Mouse (Mus musculus): ENCODE data around the gene Gm28035. TPM values are rescaled to one million over a fixed set of nuclear protein-coding genes. Genes with fewer than 3 reads are reported as not detected.

Gm28035 gene
- polyA plus RNA-seq, 1 experiment from 2014 or later: 0.26 TPM

- no peaks in the 10 kb centered on the region for H3K9me3 ChIP-seq (replicated peaks; ENCODE audit: control insufficient read depth, low read length, poor library complexity, severe bottlenecking)
- no peak for ATAC-seq
- H3K4me1 ChIP-seq (ENCODE audit: control insufficient read depth, insufficient read depth, low read length): no peaks in the 10 kb centered on the region
- H3K4me3 ChIP-seq (ENCODE audit: low read depth, low read length): no peak overlapping the region
- H3K4me2 ChIP-seq (ENCODE audit: low read length): no peak overlapping the region
- 97% methylated on average over 30 of the region's 30 CpGs for WGBS
- H3K27me3 ChIP-seq (ENCODE audit: control insufficient read depth, insufficient read depth, low read depth, low read length): no peaks in the 10 kb centered on the region
- H3K27ac ChIP-seq (ENCODE audit: low read length): no peak overlapping the region
- no peak overlapping the region for H3K9ac ChIP-seq (ENCODE audit: low read depth, low read length)
- H3K36me3 ChIP-seq (ENCODE audit: control insufficient read depth, insufficient read depth, low read length): peaks cover 35% of the 10 kb centered on the region
These were observed 16.4 kb downstream of the Gm28035 start for GRCm38 (mm10) chr2:30256616-30257350.

- Histone ChIP-seq H3K36me3 (ENCODE audit: control insufficient read depth, insufficient read depth, low read length) (peaks cover 40% of the 10 kb centered on the region), H3K4me3 (ENCODE audit: low read depth, low read length) (no peak overlapping the region), H3K27ac (ENCODE audit: low read length) (no peak overlapping the region), H3K4me2 (ENCODE audit: low read length) (no peak overlapping the region), H3K27me3 (ENCODE audit: control insufficient read depth, insufficient read depth, low read depth, low read length) (no peaks in the 10 kb centered on the region), H3K9ac (ENCODE audit: low read depth, low read length) (no peak overlapping the region), H3K9me3 (replicated peaks; ENCODE audit: control insufficient read depth, low read length, poor library complexity, severe bottlenecking) (no peaks in the 10 kb centered on the region), H3K4me1 (ENCODE audit: control insufficient read depth, insufficient read depth, low read length) (no peaks in the 10 kb centered on the region)
- WGBS: 90% methylated on average over 7 of the region's 7 CpGs
- ATAC-seq: no peak
These were observed 17.5 kb downstream of the Gm28035 start for GRCm38 (mm10) chr2:30257699-30258460.

GRCm38 (mm10) chr2:30258600-30258999 is 18.2 kb downstream of the Gm28035 start:
- Histone ChIP-seq H3K4me2 (ENCODE audit: low read length) (no peak overlapping the region), H3K4me1 (ENCODE audit: control insufficient read depth, insufficient read depth, low read length) (no peaks in the 10 kb centered on the region), H3K36me3 (ENCODE audit: control insufficient read depth, insufficient read depth, low read length) (peaks cover 41% of the 10 kb centered on the region), H3K4me3 (ENCODE audit: low read depth, low read length) (no peak overlapping the region), H3K27me3 (ENCODE audit: control insufficient read depth, insufficient read depth, low read depth, low read length) (no peaks in the 10 kb centered on the region), H3K27ac (ENCODE audit: low read length) (no peak overlapping the region), H3K9me3 (replicated peaks; ENCODE audit: control insufficient read depth, low read length, poor library complexity, severe bottlenecking) (no peaks in the 10 kb centered on the region), H3K9ac (ENCODE audit: low read depth, low read length) (no peak overlapping the region)
- 90% methylated on average over 4 of the region's 4 CpGs for WGBS
- no peak for ATAC-seq

- Histone ChIP-seq H3K36me3 (ENCODE audit: control insufficient read depth, insufficient read depth, low read length) (peaks cover 41% of the 10 kb centered on the region), H3K9me3 (replicated peaks; ENCODE audit: control insufficient read depth, low read length, poor library complexity, severe bottlenecking) (no peaks in the 10 kb centered on the region), H3K27me3 (ENCODE audit: control insufficient read depth, insufficient read depth, low read depth, low read length) (no peaks in the 10 kb centered on the region), H3K4me3 (ENCODE audit: low read depth, low read length) (no peak overlapping the region), H3K9ac (ENCODE audit: low read depth, low read length) (no peak overlapping the region), H3K4me2 (ENCODE audit: low read length) (no peak overlapping the region), H3K4me1 (ENCODE audit: control insufficient read depth, insufficient read depth, low read length) (no peaks in the 10 kb centered on the region), H3K27ac (ENCODE audit: low read length) (no peak overlapping the region)
- WGBS: 89% methylated on average over 15 of the region's 15 CpGs
- no peak for ATAC-seq
These were observed 19.0 kb downstream of the Gm28035 start for GRCm38 (mm10) chr2:30259131-30260064.

- H3K27me3 ChIP-seq (ENCODE audit: control insufficient read depth, insufficient read depth, low read depth, low read length): no peaks in the 10 kb centered on the region
- 91% methylated on average over 4 of the region's 4 CpGs for WGBS
- no peak overlapping the region for H3K27ac ChIP-seq (ENCODE audit: low read length)
- H3K9me3 ChIP-seq (replicated peaks; ENCODE audit: control insufficient read depth, low read length, poor library complexity, severe bottlenecking): no peaks in the 10 kb centered on the region
- no peak for ATAC-seq
- no peak overlapping the region for H3K4me3 ChIP-seq (ENCODE audit: low read depth, low read length)
- H3K9ac ChIP-seq (ENCODE audit: low read depth, low read length): no peak overlapping the region
- H3K4me1 ChIP-seq (ENCODE audit: control insufficient read depth, insufficient read depth, low read length): 0 out of 2 replicates have a peak, but pooled peaks cover 2% of the 10 kb centered on the region
- no peak overlapping the region for H3K4me2 ChIP-seq (ENCODE audit: low read length)
- peaks cover 30% of the 10 kb centered on the region for H3K36me3 ChIP-seq (ENCODE audit: control insufficient read depth, insufficient read depth, low read length)
These were observed 20.8 kb downstream of the Gm28035 start for GRCm38 (mm10) chr2:30261064-30261736.

- Histone ChIP-seq H3K4me1 (ENCODE audit: control insufficient read depth, insufficient read depth, low read length) (0 out of 2 replicates have a peak, but pooled peaks cover 2% of the 10 kb centered on the region), H3K36me3 (ENCODE audit: control insufficient read depth, insufficient read depth, low read length) (peaks cover 21% of the 10 kb centered on the region), H3K4me3 (ENCODE audit: low read depth, low read length) (no peak overlapping the region), H3K27me3 (ENCODE audit: control insufficient read depth, insufficient read depth, low read depth, low read length) (no peaks in the 10 kb centered on the region), H3K9ac (ENCODE audit: low read depth, low read length) (no peak overlapping the region), H3K27ac (ENCODE audit: low read length) (no peak overlapping the region), H3K9me3 (replicated peaks; ENCODE audit: control insufficient read depth, low read length, poor library complexity, severe bottlenecking) (no peaks in the 10 kb centered on the region), H3K4me2 (ENCODE audit: low read length) (no peak overlapping the region)
- 85% methylated on average over 18 of the region's 18 CpGs for WGBS
- ATAC-seq: no peak
These were observed 21.8 kb downstream of the Gm28035 start for GRCm38 (mm10) chr2:30261921-30262839.

- 42% methylated on average over 4 of the region's 4 CpGs for WGBS
- Histone ChIP-seq H3K9ac (ENCODE audit: low read depth, low read length) (no peak overlapping the region), H3K27ac (ENCODE audit: low read length) (peak overlapping the region; percentile 28; the same call in 1 of the 2 replicates), H3K4me2 (ENCODE audit: low read length) (no peak overlapping the region), H3K27me3 (ENCODE audit: control insufficient read depth, insufficient read depth, low read depth, low read length) (no peaks in the 10 kb centered on the region), H3K36me3 (ENCODE audit: control insufficient read depth, insufficient read depth, low read length) (peaks cover 14% of the 10 kb centered on the region), H3K4me1 (ENCODE audit: control insufficient read depth, insufficient read depth, low read length) (0 out of 2 replicates have a peak, but pooled peaks cover 2% of the 10 kb centered on the region), H3K9me3 (replicated peaks; ENCODE audit: control insufficient read depth, low read length, poor library complexity, severe bottlenecking) (no peaks in the 10 kb centered on the region), H3K4me3 (ENCODE audit: low read depth, low read length) (no peak overlapping the region)
- ATAC-seq: peak; percentile 66
These were observed 22.6 kb downstream of the Gm28035 start for GRCm38 (mm10) chr2:30262840-30263441.
